Mouse (Mus musculus): ENCODE data around the gene Pard3. TPM values are rescaled to one million over a fixed set of nuclear protein-coding genes. Genes with fewer than 3 reads are reported as not detected.

Pard3 gene
- polyA plus RNA-seq, 1 experiment from 2014 or later, result 25.2 TPM

- H3K4me1 ChIP-seq, result peaks cover 12% of the 10 kb centered on the region; the same call in 1 of the 2 replicates
- WGBS, result 72% methylated on average over 2 of the region's 2 CpGs
Measured at GRCm38 (mm10) chr8:127542162-127542561, 478.5 kb downstream of the Pard3 start.

GRCm38 (mm10) chr8:127543676-127544075 is 480.0 kb downstream of the Pard3 start:
- Histone ChIP-seq H3K27ac (no peak overlapping the region), H3K36me3 (no peaks in the 10 kb centered on the region), H3K4me3 (no peak overlapping the region), H3K27me3 (ENCODE audit: insufficient read depth, poor library complexity, severe bottlenecking) (no peaks in the 10 kb centered on the region), H3K9me3 (no peaks in the 10 kb centered on the region), H3K4me1 (peaks cover 12% of the 10 kb centered on the region; the same call in 1 of the 2 replicates)
- whole genome bisulfite sequencing, result 73% methylated on average over 7 of the region's 7 CpGs
- DNase-seq (ENCODE audit: low spot score), result no peak

More at GRCm38 (mm10) chr8:127542162-127542561, 478.5 kb downstream of the Pard3 start:
- Histone ChIP-seq H3K27ac (no peak overlapping the region), H3K36me3 (no peaks in the 10 kb centered on the region), H3K9me3 (no peaks in the 10 kb centered on the region), H3K27me3 (ENCODE audit: insufficient read depth, poor library complexity, severe bottlenecking) (no peaks in the 10 kb centered on the region), H3K4me3 (no peak overlapping the region)
- no peak for DNase-seq (ENCODE audit: low spot score)

- Histone ChIP-seq H3K27ac (no peak overlapping the region), H3K4me1 (peaks cover 12% of the 10 kb centered on the region; the same call in 1 of the 2 replicates), H3K4me3 (no peak overlapping the region), H3K27me3 (ENCODE audit: insufficient read depth, poor library complexity, severe bottlenecking) (no peaks in the 10 kb centered on the region), H3K36me3 (no peaks in the 10 kb centered on the region), H3K9me3 (no peaks in the 10 kb centered on the region)
- WGBS, result 71% methylated on average over 2 of the region's 2 CpGs
- DNase-seq (ENCODE audit: low spot score), result no peak
Measured at GRCm38 (mm10) chr8:127546161-127546560, 482.5 kb downstream of the Pard3 start.

GRCm38 (mm10) chr8:127550928-127551327 is 487.2 kb downstream of the Pard3 start:
- H3K36me3 ChIP-seq, result no peaks in the 10 kb centered on the region
- H3K27me3 ChIP-seq (ENCODE audit: insufficient read depth, poor library complexity, severe bottlenecking), result no peaks in the 10 kb centered on the region
- no peaks in the 10 kb centered on the region for H3K9me3 ChIP-seq
- H3K4me1 ChIP-seq, result peaks cover 7% of the 10 kb centered on the region; the same call in 1 of the 2 replicates
- no peak overlapping the region for H3K27ac ChIP-seq
- WGBS, result 93% methylated on average over 4 of the region's 4 CpGs
- no peak for DNase-seq (ENCODE audit: low spot score)
- no peak overlapping the region for H3K4me3 ChIP-seq

GRCm38 (mm10) chr8:127552161-127552595 is 488.5 kb downstream of the Pard3 start:
- no peak overlapping the region for H3K4me3 ChIP-seq
- no peak overlapping the region for H3K27ac ChIP-seq
- DNase-seq (ENCODE audit: low spot score), result no peak

GRCm38 (mm10) chr8:127552836-127553235 is 489.1 kb downstream of the Pard3 start:
- WGBS, result 92% methylated on average over 13 of the region's 13 CpGs
- no peaks in the 10 kb centered on the region for H3K27me3 ChIP-seq (ENCODE audit: insufficient read depth, poor library complexity, severe bottlenecking)
- H3K36me3 ChIP-seq, result no peaks in the 10 kb centered on the region
- H3K27ac ChIP-seq, result no peak overlapping the region
- no peak overlapping the region for H3K4me3 ChIP-seq
- H3K4me1 ChIP-seq, result peaks cover 10% of the 10 kb centered on the region; the same call in 1 of the 2 replicates
- no peak for DNase-seq (ENCODE audit: low spot score)
- H3K9me3 ChIP-seq, result no peaks in the 10 kb centered on the region

More at GRCm38 (mm10) chr8:127552161-127552595, 488.5 kb downstream of the Pard3 start:
- H3K9me3 ChIP-seq, result no peaks in the 10 kb centered on the region
- peaks cover 10% of the 10 kb centered on the region; the same call in 1 of the 2 replicates for H3K4me1 ChIP-seq
- no peaks in the 10 kb centered on the region for H3K27me3 ChIP-seq (ENCODE audit: insufficient read depth, poor library complexity, severe bottlenecking)
- no peaks in the 10 kb centered on the region for H3K36me3 ChIP-seq
- WGBS, result 60% methylated on average over 11 of the region's 11 CpGs

GRCm38 (mm10) chr8:127553582-127553981 is 489.9 kb downstream of the Pard3 start:
- H3K27me3 ChIP-seq (ENCODE audit: insufficient read depth, poor library complexity, severe bottlenecking), result no peaks in the 10 kb centered on the region
- WGBS, result 75% methylated on average over 5 of the region's 5 CpGs
- DNase-seq (ENCODE audit: low spot score), result no peak
- no peaks in the 10 kb centered on the region for H3K9me3 ChIP-seq
- H3K4me1 ChIP-seq, result peaks cover 10% of the 10 kb centered on the region; the same call in 1 of the 2 replicates
- H3K36me3 ChIP-seq, result no peaks in the 10 kb centered on the region
- H3K4me3 ChIP-seq, result no peak overlapping the region
- H3K27ac ChIP-seq, result no peak overlapping the region

GRCm38 (mm10) chr8:127555795-127556194 is 492.1 kb downstream of the Pard3 start:
- no peak for DNase-seq (ENCODE audit: low spot score)
- no peak overlapping the region for H3K27ac ChIP-seq
- no peaks in the 10 kb centered on the region for H3K36me3 ChIP-seq
- 41% methylated on average over 2 of the region's 2 CpGs for WGBS
- H3K9me3 ChIP-seq, result no peaks in the 10 kb centered on the region
- no peak overlapping the region for H3K4me3 ChIP-seq
- H3K27me3 ChIP-seq (ENCODE audit: insufficient read depth, poor library complexity, severe bottlenecking), result no peaks in the 10 kb centered on the region
- peaks cover 15% of the 10 kb centered on the region; the same call in 1 of the 2 replicates for H3K4me1 ChIP-seq

GRCm38 (mm10) chr8:127556964-127557363 is 493.3 kb downstream of the Pard3 start:
- DNase-seq (ENCODE audit: low spot score), result no peak
- 62% methylated on average over 11 of the region's 11 CpGs for WGBS
- Histone ChIP-seq H3K4me3 (no peak overlapping the region), H3K9me3 (no peaks in the 10 kb centered on the region), H3K27me3 (ENCODE audit: insufficient read depth, poor library complexity, severe bottlenecking) (no peaks in the 10 kb centered on the region), H3K36me3 (peaks cover 6% of the 10 kb centered on the region), H3K27ac (no peak overlapping the region), H3K4me1 (peaks cover 14% of the 10 kb centered on the region; the same call in 1 of the 2 replicates)

GRCm38 (mm10) chr8:127557566-127557965 is 493.9 kb downstream of the Pard3 start:
- Histone ChIP-seq H3K27me3 (ENCODE audit: insufficient read depth, poor library complexity, severe bottlenecking) (no peaks in the 10 kb centered on the region), H3K27ac (no peak overlapping the region), H3K4me1 (peaks cover 10% of the 10 kb centered on the region; the same call in 1 of the 2 replicates), H3K36me3 (peaks cover 9% of the 10 kb centered on the region), H3K4me3 (no peak overlapping the region), H3K9me3 (no peaks in the 10 kb centered on the region)
- DNase-seq (ENCODE audit: low spot score), result no peak

GRCm38 (mm10) chr8:127563634-127564033 is 499.9 kb downstream of the Pard3 start:
- WGBS, result 68% methylated on average over 5 of the region's 5 CpGs

GRCm38 (mm10) chr8:127564426-127564825 is 500.7 kb downstream of the Pard3 start:
- DNase-seq (ENCODE audit: low spot score), result no peak
- H3K27me3 ChIP-seq (ENCODE audit: insufficient read depth, poor library complexity, severe bottlenecking), result no peaks in the 10 kb centered on the region
- peaks cover 9% of the 10 kb centered on the region for H3K36me3 ChIP-seq
- no peak overlapping the region for H3K4me3 ChIP-seq
- no peaks in the 10 kb centered on the region for H3K9me3 ChIP-seq
- no peak overlapping the region for H3K27ac ChIP-seq
- peaks cover 11% of the 10 kb centered on the region for H3K4me1 ChIP-seq
- 43% methylated on average over 4 of the region's 4 CpGs for WGBS

More at GRCm38 (mm10) chr8:127563634-127564033, 499.9 kb downstream of the Pard3 start:
- H3K27ac ChIP-seq, result no peak overlapping the region
- H3K27me3 ChIP-seq (ENCODE audit: insufficient read depth, poor library complexity, severe bottlenecking), result no peaks in the 10 kb centered on the region
- H3K9me3 ChIP-seq, result no peaks in the 10 kb centered on the region
- peaks cover 9% of the 10 kb centered on the region for H3K36me3 ChIP-seq
- no peak overlapping the region for H3K4me3 ChIP-seq
- peaks cover 16% of the 10 kb centered on the region for H3K4me1 ChIP-seq
- no peak for DNase-seq (ENCODE audit: low spot score)

GRCm38 (mm10) chr8:127569212-127569611 is 505.5 kb downstream of the Pard3 start:
- Histone ChIP-seq H3K9me3 (no peaks in the 10 kb centered on the region), H3K36me3 (no peaks in the 10 kb centered on the region), H3K4me1 (peaks cover 14% of the 10 kb centered on the region), H3K27me3 (ENCODE audit: insufficient read depth, poor library complexity, severe bottlenecking) (no peaks in the 10 kb centered on the region), H3K27ac (no peak overlapping the region), H3K4me3 (no peak overlapping the region)
- no peak for DNase-seq (ENCODE audit: low spot score)
- 86% methylated on average over 5 of the region's 5 CpGs for WGBS

- Histone ChIP-seq H3K9me3 (no peaks in the 10 kb centered on the region), H3K36me3 (no peaks in the 10 kb centered on the region), H3K27ac (no peak overlapping the region), H3K4me1 (peaks cover 8% of the 10 kb centered on the region; the same call in 1 of the 2 replicates), H3K4me3 (no peak overlapping the region), H3K27me3 (ENCODE audit: insufficient read depth, poor library complexity, severe bottlenecking) (no peaks in the 10 kb centered on the region)
- DNase-seq (ENCODE audit: low spot score), result no peak
- 93% methylated on average over 1 of the region's 1 CpGs for WGBS
Measured at GRCm38 (mm10) chr8:127570527-127570926, 506.8 kb downstream of the Pard3 start.
